Mouse (Mus musculus): ENCODE measurements around the gene F7.
"Not testable (repeated sequence)": the region's sequence is repeated elsewhere in the genome, so short reads cannot be mapped to it uniquely, and the experiment has no call there.

F7 gene

DNA sequence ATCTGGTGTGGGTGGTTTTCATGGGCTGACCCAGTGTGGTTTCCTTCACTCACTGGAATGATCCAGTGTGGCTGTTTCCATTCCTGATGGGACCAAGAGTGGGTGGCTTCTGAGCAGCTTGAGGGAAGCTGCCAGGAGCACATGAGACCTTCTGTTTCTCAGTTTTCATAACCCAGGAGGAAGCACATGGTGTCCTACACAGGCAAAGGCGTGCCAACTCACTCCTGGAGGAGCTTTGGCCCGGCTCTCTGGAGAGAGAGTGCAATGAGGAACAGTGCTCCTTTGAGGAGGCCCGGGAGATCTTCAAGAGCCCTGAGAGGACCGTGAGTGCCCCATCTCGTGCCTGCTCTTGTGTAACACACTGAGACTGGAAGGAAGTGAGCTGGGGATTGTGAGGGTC lies 2.6 kb downstream of the F7 start:
- no peak for DNase-seq (ENCODE audit: low spot score)

DNA sequence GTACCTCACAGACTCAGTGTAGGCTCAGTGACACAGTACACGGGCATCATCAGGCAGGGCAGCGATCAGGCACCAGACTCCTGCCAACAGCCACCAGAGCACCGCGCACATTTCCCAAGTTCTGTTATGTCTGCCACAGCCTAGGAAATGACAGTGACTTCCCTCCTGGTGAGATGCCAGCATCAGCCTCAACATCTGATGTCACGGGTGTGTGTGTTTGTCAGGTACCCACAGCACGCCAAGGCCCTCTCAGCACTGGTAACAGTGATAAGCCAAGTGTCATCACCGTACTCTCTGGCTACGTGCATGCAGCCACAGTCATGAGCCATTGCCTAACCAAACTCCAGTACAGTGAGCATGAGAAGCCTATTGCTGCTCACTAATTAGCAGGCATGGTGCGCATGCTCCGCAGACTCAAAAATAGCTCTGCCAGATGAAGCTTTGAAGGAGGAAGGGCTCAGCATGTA lies 10.5 kb downstream of the F7 start:
- DNase-seq (ENCODE audit: low spot score) = no peak

DNA sequence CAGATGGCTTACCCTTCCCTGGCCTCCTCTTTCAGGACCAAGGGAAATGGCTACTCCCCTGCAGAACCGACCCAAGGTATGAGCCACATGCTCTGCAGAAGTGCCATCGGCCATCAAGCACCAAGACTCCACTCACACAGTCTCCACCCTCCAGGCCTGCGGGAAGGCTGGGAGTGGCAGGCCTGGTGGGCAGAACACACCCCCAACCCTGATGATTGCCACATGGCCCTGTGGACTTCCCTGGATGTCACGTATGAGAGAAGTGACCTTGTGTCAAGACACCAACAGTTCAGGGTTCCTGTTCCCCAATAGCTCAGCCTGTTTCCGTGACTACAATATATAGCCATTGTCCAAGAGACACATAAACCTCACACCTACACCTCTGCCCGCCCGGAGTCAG lies 11.2 kb downstream of the F7 start, which contains the start of gene F10:
Gene F10 (plus strand): TSS at position 294 of the 400 bp plus-strand sequence.
- DNase-seq (ENCODE audit: low spot score) = no peak

- DNase-seq (ENCODE audit: low spot score) = no peak
Measured at GRCm38 (mm10) chr8:13037569-13037968, 11.7 kb downstream of the F7 start.

DNA sequence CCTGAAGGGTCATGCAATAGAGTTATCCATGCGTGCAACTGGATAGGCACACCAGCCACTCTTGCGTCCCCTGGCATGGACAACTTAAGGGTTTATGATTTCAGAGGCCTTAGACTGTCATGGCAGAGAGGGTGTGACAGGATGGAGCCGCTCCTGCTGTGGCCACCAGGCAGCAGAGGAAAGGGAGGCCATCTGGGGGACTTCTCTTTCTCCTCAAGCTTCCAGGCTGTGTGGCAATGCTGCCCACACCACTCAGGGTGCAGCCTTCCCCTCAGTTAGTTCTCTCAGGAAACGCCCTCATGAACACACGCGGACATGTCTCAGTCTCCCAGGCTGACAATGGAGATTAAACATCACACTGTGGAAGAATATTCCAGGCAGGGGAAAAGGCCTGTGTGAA lies 13.2 kb downstream of the F7 start:
- no peak for DNase-seq (ENCODE audit: low spot score)

DNA sequence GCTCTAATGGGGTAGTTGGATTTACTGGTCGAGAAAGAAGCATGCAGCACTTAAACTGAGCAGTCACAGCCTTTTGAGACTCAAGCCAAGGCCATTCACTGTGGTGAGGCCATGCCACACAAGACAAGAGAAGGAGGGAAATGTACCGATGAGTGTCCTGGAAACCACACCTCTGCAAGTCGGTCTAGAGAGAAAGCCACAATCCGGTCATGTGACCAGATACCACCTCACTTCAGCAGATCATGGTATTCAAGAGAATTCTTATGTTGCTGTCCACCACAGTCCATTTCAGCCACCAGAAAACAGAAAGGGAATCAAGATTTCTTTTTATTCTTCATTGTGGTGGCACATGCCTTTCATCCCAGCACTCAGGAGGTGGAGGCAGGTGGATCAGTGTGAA lies 15.6 kb downstream of the F7 start:
- no peak for DNase-seq (ENCODE audit: low spot score)

- no peak for DNase-seq (ENCODE audit: low spot score)
Measured at GRCm38 (mm10) chr8:13047652-13048051, 21.8 kb downstream of the F7 start.

- no peak for DNase-seq (ENCODE audit: low spot score)
Measured at GRCm38 (mm10) chr8:13050550-13050949, 24.7 kb downstream of the F7 start.

- no peak for DNase-seq (ENCODE audit: low spot score)
Measured at GRCm38 (mm10) chr8:13057351-13057750, 31.5 kb downstream of the F7 start.

- no peak for DNase-seq (ENCODE audit: low spot score)
Measured at GRCm38 (mm10) chr8:13060441-13061150, 34.8 kb downstream of the F7 start, which contains the start of gene Proz. Proz (plus strand) TSS chr8:13060914.

DNA sequence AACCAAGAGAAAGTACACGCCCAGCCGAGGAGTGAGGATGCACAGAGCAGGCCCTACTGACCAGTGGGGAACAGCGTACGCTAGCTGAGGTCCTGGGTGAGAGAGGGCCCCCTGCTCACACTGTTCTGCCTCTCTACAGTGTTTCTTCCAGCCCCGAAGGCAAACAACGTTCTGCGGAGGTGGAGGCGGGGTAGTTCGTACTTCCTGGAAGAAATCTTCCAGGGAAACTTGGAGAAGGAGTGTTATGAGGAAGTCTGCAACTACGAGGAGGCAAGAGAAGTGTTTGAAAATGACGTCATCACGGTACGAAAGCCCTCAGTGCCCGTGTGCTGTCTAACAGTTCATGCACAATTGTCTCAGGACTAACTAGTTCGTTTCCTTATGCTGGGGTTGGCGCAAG lies 37.3 kb downstream of the F7 start:
- DNase-seq (ENCODE audit: low spot score) = no peak

DNA sequence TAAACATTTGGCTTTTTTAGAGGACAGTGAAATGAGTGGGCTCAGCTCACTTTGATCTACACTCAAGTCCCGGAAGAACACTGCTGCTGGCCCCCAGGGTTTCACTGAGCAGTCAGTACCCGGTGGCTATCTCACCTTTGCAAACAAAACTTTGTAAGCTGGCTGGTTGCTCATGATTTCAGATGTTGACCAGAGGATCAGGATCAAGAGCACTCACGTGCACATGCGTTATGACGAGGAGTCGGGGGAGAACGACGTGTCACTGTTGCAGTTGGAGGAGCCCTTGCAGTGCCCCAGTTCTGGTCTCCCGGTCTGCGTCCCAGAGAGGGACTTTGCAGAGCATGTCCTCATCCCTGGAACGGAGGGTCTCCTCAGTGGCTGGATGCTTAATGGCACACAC lies 47.4 kb downstream of the F7 start:
- DNase-seq (ENCODE audit: low spot score) = no peak

- no peak for DNase-seq (ENCODE audit: low spot score)
Measured at GRCm38 (mm10) chr8:13075044-13075443, 49.2 kb downstream of the F7 start.

GRCm38 (mm10) chr8:13075579-13075978 lies 49.7 kb downstream of the F7 start:
- DNase-seq (ENCODE audit: low spot score) = not testable (repeated sequence)

DNA sequence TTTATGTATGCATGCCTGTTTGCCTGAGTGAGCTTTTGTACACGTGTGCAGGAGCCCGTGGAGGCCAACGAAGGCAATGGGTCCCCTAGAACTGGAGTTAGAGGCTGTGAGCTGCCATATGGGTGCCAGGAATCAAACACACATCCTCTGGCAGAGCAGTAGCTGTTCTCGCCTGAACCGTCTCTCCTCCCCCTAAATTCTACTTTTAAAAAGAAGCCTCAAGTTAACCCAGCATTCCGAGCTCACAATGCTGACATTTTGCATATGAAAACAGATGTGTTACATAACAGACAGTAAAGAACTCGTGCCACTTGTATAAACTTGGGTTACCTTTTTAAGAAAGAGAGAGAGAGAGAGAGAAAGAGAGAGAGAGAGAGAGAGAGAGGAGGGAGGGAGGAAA lies 51.7 kb downstream of the F7 start:
- no peak for DNase-seq (ENCODE audit: low spot score)
